Mouse (Mus musculus) heart, embryonic 13.5 days (tissue): Measurements from ENCODE around the gene Rab40b. TPM values are rescaled to one million over a fixed set of nuclear protein-coding genes. Genes with fewer than 3 reads are reported as not detected.

Source experiments
- ATAC-seq: fragments of 200-750 bp; cut with Nextera tagmentation; 2 replicates; pipeline ENCODE4 v1.8.0; 2017; ENCODE audit warnings: moderate TSS enrichment; ENCODE audit not compliant: insufficient number of reproducible peaks, low FRiP score, low TSS enrichment; ENCODE audit errors: extremely low read depth
- H3K27ac ChIP-seq: fragments of 300-500 bp; sonication (generic); replicated peaks from 2 replicates; pipeline ENCODE4 v1.5.1; 2015; ENCODE audit warnings: moderate library complexity, mild to moderate bottlenecking, inconsistent platforms
- H3K27me3 ChIP-seq: fragments of 300-500 bp; sonication (generic); replicated peaks from 2 replicates; pipeline ENCODE4 v1.6.1; 2015; ENCODE audit warnings: mild to moderate bottlenecking, inconsistent platforms
- H3K36me3 ChIP-seq: fragments of 300-500 bp; sonication (generic); 2 replicates; pipeline ENCODE4 v1.6.1; 2015; ENCODE audit warnings: mild to moderate bottlenecking, inconsistent platforms
- H3K4me1 ChIP-seq: fragments of 300-500 bp; sonication (generic); 2 replicates; pipeline ENCODE4 v1.6.1; 2015; ENCODE audit warnings: inconsistent platforms
- H3K4me2 ChIP-seq: fragments of 300-500 bp; sonication (generic); 2 replicates; pipeline ENCODE4 v1.6.1; 2015; ENCODE audit warnings: inconsistent platforms, mild to moderate bottlenecking, moderate library complexity
- H3K4me3 ChIP-seq: fragments of 300-500 bp; sonication (generic); 2 replicates; pipeline ENCODE4 v1.5.1; 2015; ENCODE audit warnings: moderate library complexity, mild to moderate bottlenecking, inconsistent platforms
- H3K9ac ChIP-seq: fragments of 300-500 bp; sonication (generic); 2 replicates; pipeline ENCODE4 v1.6.1; 2015; ENCODE audit warnings: inconsistent platforms, mild to moderate bottlenecking, moderate library complexity
- H3K9me3 ChIP-seq: fragments of 300-500 bp; sonication (generic); 2 replicates; pipeline ENCODE4 v1.6.1; 2016; ENCODE audit warnings: inconsistent platforms
- WGBS: fragments of 180-500 bp; shearing (Covaris S2); methylation state at CpG from one replicate; pipeline ENCODE4 v1.1.7; 2015; ENCODE audit warnings: mixed read lengths; 5-methylcytosine and 5-hydroxymethylcytosine counted together
- polyA plus RNA-seq: library from polyadenylated mRNA; unstranded; fragments of >200 nt; fragmentation: Nextera tagmentation; extraction: Ambion mirVana; gene quantifications from 2 replicates; pipeline ENCODE4 v1.2.1, GENCODE M21; 2015

The Rab40b gene
- polyA plus RNA-seq: 4.6 and 5.0 TPM in 2 replicates

DNA sequence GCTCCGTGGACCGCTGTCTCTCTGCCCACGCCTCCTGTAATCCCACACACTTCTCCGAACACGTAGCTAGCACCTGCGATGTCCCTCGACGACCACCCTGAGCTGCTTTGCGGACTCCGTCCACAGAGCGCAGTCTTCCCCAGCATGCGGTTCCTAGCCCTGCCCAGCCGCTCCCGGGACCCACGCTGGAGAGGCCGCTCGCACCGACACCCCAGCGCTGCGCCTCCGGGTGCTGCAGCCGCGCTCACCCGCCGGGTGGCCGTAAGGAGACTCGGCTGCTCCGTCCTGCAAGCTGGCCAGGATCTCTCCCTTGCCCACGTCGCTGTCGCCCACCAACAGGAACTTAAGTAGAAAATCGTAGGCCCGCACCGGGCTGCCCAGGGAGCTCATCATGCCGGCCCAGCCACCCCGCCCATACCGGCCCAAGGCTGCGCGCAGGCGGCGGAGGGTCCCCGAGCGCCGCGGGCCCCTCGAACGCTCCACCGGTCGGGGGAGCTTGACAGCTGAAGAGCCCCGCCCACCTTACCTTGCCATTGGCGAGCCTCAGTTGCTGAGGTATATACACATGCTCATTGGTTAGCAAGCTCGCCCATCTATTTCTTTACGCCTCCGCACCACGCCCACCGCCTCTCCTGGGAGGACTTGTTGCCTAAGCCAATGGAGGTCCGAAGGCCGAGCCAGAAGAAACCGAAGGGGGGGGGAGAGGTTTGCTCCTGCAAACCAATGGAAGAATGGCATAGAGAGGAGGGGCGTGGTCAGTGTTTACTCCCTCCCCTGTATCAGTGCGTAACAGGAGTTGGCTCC lies at the start of gene Rab40b:
Gene Rab40b (minus strand): TSS at position 502 of the 804 bp plus-strand sequence.
- peak; percentile 95 for ATAC-seq
- H3K27me3 ChIP-seq: peaks cover 8% of the 10 kb centered on the region
- no peaks in the 10 kb centered on the region for H3K36me3 ChIP-seq
- peaks cover 13% of the 10 kb centered on the region for H3K4me1 ChIP-seq
- whole genome bisulfite sequencing: under 1% methylated on average over 61 of the region's 61 CpGs
- 0 out of 2 replicates have a peak within 1 kb of the TSS, but pooled peaks have one; percentile 46 for H3K27ac ChIP-seq
- H3K4me3 ChIP-seq: peak within 1 kb of the TSS; percentile 74
- peak within 1 kb of the TSS; percentile 94 for H3K4me2 ChIP-seq
- H3K9me3 ChIP-seq: no peaks in the 10 kb centered on the region
- H3K9ac ChIP-seq: peak within 1 kb of the TSS; percentile 85

DNA sequence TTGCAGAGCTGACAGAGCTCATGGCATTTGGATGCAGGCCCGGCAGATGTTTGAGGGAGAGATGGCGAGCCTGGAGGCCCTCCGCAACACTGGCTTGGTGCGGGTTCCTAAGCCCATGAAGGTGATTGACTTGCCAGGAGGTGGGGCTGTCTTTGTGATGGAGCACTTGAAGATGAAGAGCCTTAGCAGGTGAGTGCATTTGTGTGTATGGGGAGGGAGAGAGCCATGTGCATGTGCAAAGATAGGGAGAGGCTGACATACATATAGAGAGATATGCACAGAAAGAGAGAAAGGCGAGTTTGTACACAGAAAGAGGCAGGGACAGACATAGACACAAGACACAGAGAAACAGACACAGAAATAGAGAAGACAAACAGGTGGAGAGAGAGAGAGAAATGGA lies 49.2 kb upstream of the Rab40b start:
- H3K27ac ChIP-seq: no peak overlapping the region
- H3K9ac ChIP-seq: no peak overlapping the region
- H3K4me2 ChIP-seq: no peak overlapping the region
- no peaks in the 10 kb centered on the region for H3K27me3 ChIP-seq
- H3K36me3 ChIP-seq: no peaks in the 10 kb centered on the region
- 61% methylated on average over 5 of the region's 5 CpGs for WGBS
- H3K9me3 ChIP-seq: no peaks in the 10 kb centered on the region
- H3K4me1 ChIP-seq: peaks cover 35% of the 10 kb centered on the region
- no peak for ATAC-seq
- H3K4me3 ChIP-seq: no peak overlapping the region

DNA sequence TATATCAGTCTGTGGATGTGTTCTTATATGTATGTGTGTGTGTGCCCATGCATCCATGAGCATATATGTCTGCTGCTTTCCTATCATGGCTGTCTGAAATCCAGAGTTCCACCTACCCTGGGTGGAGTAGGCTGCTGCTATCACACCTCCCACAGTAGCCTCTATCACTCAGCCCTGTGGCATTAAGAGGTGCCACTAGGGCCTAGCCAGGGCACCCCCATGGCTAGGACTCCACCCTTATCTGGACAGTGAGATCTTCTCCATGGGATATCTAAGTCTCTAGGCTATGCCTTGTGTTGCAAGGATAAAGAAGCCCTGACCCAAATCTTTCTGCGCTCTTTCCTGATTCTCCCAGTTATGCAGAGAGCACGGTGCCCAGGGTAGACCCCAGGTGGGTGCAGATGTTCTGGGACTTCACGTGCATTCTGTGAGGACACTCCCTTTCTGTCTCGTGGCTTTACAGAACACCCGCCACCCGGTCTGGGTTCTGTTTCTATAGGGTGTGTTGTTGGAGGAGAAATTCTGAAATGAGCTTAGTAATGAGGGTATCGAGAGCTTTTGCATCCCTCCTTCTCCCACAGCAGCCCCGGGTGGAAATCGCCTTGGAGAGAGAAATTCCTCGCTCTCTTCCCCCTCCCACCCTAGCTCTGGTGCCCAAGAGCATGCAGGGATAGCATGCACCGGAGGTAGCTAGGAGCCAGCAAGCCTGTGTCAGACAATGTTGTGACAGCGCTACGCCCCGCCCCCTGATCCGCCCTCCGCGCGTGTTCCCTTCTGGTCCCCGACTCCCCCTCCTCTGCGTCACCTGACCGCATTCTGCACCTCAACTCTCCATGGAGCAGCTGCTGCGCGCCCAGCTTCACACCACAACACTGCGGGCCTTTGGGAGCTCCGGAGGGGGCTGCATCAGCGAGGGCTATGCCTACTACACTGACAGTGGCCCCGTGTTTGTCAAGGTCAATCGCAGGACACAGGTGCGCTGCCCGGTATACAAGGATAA lies 46.4 kb upstream of the Rab40b start, which contains the start of gene Fn3k:
Gene Fn3k (plus strand): TSS at position 758 of the 1,000 bp plus-strand sequence.
- Histone ChIP-seq H3K9me3 (no peaks in the 10 kb centered on the region), H3K9ac (peak within 1 kb of the TSS; percentile 80), H3K27ac (peak within 1 kb of the TSS; percentile 79), H3K27me3 (no peaks in the 10 kb centered on the region), H3K4me2 (peak within 1 kb of the TSS; percentile 88), H3K4me3 (peak within 1 kb of the TSS; percentile 61), H3K4me1 (peaks cover 35% of the 10 kb centered on the region), H3K36me3 (peaks cover 19% of the 10 kb centered on the region)
- 7% methylated on average over 30 of the region's 30 CpGs for WGBS
- peak; percentile 81 for ATAC-seq

DNA sequence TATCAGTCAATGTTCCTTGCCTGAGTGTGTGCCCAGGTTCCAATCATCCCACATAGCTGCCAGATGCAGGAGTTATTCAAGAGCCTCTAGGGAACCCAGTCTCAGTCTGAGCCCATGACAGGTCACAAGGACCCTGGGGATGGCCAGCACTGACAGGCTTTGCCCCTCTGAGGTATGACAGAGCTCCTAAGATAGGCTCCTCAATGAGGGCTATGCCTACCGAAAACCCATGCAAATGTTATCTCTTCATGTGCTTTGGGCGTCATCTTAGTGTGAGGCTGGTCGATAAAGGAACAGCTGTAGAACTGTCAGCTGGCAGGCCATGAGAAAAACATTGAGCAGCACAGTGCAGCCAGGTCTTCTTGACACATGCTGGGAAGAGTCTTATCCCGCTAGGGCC lies 45.3 kb upstream of the Rab40b start:
- Histone ChIP-seq H3K4me2 (peak overlapping the region; percentile 88), H3K9me3 (no peaks in the 10 kb centered on the region), H3K27ac (peak overlapping the region; percentile 79), H3K4me1 (peaks cover 32% of the 10 kb centered on the region), H3K9ac (no peak overlapping the region), H3K4me3 (no peak overlapping the region), H3K36me3 (peaks cover 30% of the 10 kb centered on the region), H3K27me3 (no peaks in the 10 kb centered on the region)
- 33% methylated on average over 4 of the region's 4 CpGs for WGBS
- ATAC-seq: no peak; the same call in 1 of the 2 replicates

DNA sequence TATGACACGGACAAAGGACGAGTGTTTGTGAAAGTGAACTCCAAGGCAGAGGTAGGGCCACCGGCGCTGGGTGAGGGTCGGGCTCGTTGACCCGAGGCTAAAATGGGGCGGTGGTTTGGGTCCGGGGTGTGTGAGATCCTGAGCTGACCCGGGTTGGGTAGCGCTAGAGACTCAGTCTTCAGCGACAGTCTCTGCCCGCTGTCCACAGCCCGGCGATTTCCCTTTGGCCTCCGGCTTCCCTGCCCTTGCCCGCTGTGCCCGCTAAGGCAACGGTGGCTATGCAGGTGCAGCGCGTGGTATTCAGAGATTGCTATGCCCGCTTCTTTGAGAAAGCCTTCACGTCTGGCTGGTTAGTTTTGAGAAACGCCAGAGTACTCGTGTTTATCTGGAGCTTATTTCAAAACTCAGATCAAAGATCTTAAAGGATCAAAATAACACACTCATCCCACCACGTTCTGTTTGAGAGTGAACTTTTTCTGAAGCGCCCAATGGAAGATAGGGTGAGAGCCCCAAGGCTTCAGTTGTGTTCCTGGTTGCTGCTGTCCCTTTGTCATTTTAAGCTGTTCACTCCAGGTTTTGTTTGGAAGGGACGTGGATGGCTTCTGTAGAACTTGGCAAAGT lies 33.6 kb upstream of the Rab40b start:
- peak overlapping the region; percentile 89 for H3K9ac ChIP-seq
- peaks cover 3% of the 10 kb centered on the region; the same call in 1 of the 2 replicates for H3K36me3 ChIP-seq
- no peaks in the 10 kb centered on the region for H3K27me3 ChIP-seq
- H3K4me1 ChIP-seq: peaks cover 11% of the 10 kb centered on the region
- peak overlapping the region; percentile 66 for H3K27ac ChIP-seq
- no peaks in the 10 kb centered on the region for H3K9me3 ChIP-seq
- H3K4me2 ChIP-seq: peak overlapping the region; percentile 86
- peak overlapping the region; percentile 83 for H3K4me3 ChIP-seq
- 2% methylated on average over 28 of the region's 28 CpGs for WGBS
- peak; percentile 49; the same call in 1 of the 2 replicates for ATAC-seq

DNA sequence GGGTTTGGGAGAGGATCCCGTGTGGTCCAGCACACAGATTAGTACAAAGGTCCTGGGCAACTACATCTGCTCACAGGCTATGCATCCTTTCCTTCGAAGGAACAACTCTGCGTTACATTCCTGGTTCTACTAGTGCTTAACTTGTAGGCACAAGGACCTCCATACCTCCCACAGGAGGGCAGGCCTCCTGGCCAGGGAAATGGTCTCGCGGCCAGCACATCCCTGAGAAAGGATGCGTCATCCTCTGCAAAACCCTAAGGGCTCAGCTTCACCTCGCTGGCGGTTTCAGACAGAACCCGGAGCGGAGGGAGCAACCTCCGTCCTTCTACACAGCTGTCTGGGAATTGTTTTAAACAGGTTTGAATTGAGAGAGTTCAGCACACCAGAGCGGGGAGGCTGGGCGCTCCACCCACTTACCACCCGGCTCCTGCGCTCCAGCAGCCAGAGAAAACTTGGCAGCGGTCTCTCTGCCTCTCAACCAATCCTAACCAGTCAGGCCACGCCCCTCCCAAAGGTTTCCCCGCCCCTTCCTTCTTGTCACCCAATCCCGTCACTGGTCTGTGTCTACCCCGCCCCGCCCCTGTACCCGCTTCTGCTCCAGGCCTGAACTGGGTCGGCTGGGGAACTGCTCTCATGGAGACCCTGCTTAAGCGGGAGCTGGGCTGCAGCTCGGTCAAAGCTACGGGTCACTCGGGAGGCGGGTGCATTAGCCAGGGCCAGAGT lies 32.9 kb upstream of the Rab40b start, which contains the start of gene Fn3krp:
Gene Fn3krp (plus strand): TSS at position 572 of the 723 bp plus-strand sequence.
- peaks cover 11% of the 10 kb centered on the region for H3K4me1 ChIP-seq
- H3K9me3 ChIP-seq: no peaks in the 10 kb centered on the region
- H3K9ac ChIP-seq: peak within 1 kb of the TSS; percentile 89
- 1% methylated on average over 28 of the region's 28 CpGs for WGBS
- H3K4me2 ChIP-seq: peak within 1 kb of the TSS; percentile 86
- H3K36me3 ChIP-seq: peaks cover 3% of the 10 kb centered on the region; the same call in 1 of the 2 replicates
- H3K4me3 ChIP-seq: peak within 1 kb of the TSS; percentile 83
- H3K27me3 ChIP-seq: no peaks in the 10 kb centered on the region
- ATAC-seq: peak; percentile 100
- peak within 1 kb of the TSS; percentile 66 for H3K27ac ChIP-seq

DNA sequence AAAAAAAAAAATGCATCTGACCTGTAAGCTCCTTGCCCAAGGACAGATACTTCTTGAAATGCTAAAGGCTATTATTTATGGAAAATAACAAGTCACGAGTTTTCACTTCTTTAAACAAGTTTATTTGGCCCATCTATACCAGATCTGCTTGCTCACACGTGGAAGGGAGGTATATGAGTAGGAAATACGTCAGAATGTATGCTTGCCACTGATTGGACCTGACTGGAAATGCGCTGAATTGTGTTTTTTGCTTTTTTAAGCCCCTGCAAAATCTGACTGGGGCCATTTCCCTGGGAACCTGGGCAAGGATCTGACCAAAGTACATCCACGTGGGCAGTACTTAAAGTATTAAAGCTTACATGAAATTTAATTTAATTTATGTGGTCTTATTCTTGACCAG lies 32.3 kb upstream of the Rab40b start:
- no peak for ATAC-seq
- H3K4me1 ChIP-seq: peaks cover 13% of the 10 kb centered on the region
- no peaks in the 10 kb centered on the region for H3K9me3 ChIP-seq
- H3K36me3 ChIP-seq: no peaks in the 10 kb centered on the region
- peak overlapping the region; percentile 70 for H3K9ac ChIP-seq
- WGBS: 50% methylated on average over 5 of the region's 5 CpGs
- H3K27me3 ChIP-seq: no peaks in the 10 kb centered on the region
- H3K4me3 ChIP-seq: peak overlapping the region; percentile 83
- H3K4me2 ChIP-seq: peak overlapping the region; percentile 86
- H3K27ac ChIP-seq: peak overlapping the region; percentile 55

DNA sequence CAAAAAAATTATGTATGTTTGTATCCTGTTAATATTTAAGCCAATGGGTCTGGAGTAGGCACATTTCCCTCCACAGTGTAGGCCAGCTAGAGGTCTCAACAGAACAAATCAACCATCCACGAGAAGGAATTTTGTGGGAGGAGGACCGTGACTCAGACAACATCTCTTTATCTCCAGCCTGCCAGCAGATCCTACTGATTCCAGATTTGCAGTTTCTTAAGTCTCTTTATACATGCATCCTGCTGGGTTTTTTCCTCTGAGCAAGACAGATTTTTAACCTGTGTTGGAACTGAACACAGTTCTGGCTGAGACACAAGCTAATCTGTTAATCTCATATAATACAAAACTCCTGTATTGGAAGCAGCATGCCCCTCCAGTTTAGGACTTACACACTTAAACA lies 30.9 kb upstream of the Rab40b start:
- WGBS: 56% methylated on average over 2 of the region's 2 CpGs
- ATAC-seq: no peak

DNA sequence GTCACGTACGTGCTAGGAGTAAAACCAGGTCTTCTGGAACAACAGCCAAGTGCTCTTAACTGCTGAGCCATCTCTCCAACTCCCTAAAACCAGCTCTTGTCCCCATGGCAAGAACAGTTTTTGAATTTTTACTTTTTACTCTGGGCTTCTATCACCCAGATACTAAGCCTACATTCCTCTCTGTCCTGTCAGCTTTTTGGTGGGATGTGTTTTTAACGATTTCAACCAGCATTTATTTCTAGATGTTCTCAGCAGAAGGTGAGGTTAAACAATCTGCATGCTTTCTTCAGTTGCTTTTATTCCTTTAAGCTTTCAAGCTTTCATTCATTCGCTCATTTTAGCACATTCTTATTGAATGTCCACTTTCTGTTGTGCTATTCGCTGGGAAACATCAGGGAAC lies 29.9 kb upstream of the Rab40b start:
- H3K4me1 ChIP-seq: peaks cover 22% of the 10 kb centered on the region
- H3K4me2 ChIP-seq: no peak overlapping the region
- no peak overlapping the region for H3K9ac ChIP-seq
- H3K36me3 ChIP-seq: no peaks in the 10 kb centered on the region
- ATAC-seq: no peak
- H3K9me3 ChIP-seq: no peaks in the 10 kb centered on the region
- H3K4me3 ChIP-seq: no peak overlapping the region
- no peaks in the 10 kb centered on the region for H3K27me3 ChIP-seq
- WGBS: 77% methylated on average over 5 of the region's 5 CpGs
- no peak overlapping the region for H3K27ac ChIP-seq

More for the DNA sequence above, 30.9 kb upstream of the Rab40b start:
- Histone ChIP-seq H3K4me3 (no peak overlapping the region), H3K27ac (no peak overlapping the region), H3K27me3 (no peaks in the 10 kb centered on the region), H3K9ac (no peak overlapping the region), H3K4me1 (peaks cover 22% of the 10 kb centered on the region), H3K4me2 (no peak overlapping the region), H3K36me3 (no peaks in the 10 kb centered on the region), H3K9me3 (no peaks in the 10 kb centered on the region)

DNA sequence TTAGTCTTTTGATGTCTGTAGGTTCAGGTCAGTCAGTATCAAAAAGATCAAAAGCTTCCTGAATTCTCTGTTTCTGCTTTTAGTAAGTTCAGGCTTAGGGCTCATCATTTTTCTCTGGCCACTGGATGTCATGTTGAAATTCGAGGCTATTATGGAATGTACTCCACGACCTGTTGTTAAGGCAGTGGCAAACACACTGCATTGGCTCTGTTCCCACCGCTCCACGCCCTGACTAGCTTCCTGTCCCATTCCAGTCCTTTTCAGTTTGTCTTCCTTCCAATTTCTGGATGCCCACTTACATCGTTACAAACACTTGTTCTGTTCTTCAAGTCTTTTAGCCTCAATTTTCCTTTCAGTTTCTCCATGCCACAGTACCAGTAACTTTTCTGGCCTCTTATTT lies 27.3 kb upstream of the Rab40b start:
- H3K4me1 ChIP-seq: peaks cover 12% of the 10 kb centered on the region
- ATAC-seq: no peak
- H3K9me3 ChIP-seq: no peaks in the 10 kb centered on the region
- 53% methylated on average over 5 of the region's 5 CpGs for WGBS
- no peaks in the 10 kb centered on the region for H3K36me3 ChIP-seq
- H3K4me2 ChIP-seq: no peak overlapping the region
- no peaks in the 10 kb centered on the region for H3K27me3 ChIP-seq
- H3K27ac ChIP-seq: no peak overlapping the region
- no peak overlapping the region for H3K9ac ChIP-seq
- no peak overlapping the region for H3K4me3 ChIP-seq
